Mouse (Mus musculus): ENCODE measurements around the gene Tex37.

Tex37 gene

DNA sequence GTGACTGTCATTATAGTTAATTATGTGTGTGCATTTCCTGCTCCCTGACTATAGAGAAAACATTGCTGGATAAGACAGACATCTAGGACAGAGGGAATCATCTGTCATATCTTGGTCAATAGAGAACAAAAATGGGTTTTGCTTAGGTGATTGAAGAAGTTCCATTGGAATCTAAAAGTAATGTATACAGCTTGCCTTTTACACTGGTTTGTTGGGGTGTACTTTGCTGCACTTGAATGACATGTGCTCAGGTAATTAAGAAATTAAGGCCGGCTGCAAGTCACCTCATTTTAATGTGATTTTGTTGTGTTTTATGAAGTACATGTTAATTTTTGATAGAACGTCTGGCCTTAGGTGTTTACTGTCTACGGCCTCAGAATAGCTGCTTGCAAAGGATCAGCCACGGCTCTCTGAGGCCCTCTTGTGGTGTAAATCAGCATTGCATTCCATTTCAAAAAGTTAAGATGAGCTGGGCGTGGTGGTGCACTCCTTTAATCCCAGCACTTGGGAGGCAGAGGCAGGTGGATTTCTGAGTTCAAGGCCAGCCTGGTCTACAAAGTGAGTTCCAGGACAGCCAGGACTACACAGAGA, 37.9 kb downstream of the Tex37 start:
- DNase-seq (ENCODE audit: low read depth, low spot score), result peak; percentile 54

DNA sequence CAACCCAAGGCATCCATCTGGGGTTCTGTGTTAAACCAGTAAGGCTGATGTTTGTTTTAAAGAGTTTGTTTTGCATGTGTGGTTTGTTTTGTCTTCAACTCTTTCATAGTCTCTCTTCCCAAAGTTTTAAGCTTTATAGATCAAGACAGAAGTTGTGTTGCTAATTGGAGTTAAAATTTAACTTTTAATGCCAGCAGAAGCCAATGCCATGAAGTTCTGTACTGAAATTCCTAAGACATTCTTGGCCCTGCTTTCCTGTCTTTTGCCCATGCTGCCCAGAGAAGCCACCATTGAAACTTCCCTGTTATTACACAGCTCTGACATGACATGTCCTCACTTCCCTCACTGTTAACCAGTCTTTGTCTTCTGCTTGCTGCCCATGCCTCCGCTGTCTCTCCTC, 43.7 kb downstream of the Tex37 start:
- no peak for DNase-seq (ENCODE audit: low read depth, low spot score)

DNA sequence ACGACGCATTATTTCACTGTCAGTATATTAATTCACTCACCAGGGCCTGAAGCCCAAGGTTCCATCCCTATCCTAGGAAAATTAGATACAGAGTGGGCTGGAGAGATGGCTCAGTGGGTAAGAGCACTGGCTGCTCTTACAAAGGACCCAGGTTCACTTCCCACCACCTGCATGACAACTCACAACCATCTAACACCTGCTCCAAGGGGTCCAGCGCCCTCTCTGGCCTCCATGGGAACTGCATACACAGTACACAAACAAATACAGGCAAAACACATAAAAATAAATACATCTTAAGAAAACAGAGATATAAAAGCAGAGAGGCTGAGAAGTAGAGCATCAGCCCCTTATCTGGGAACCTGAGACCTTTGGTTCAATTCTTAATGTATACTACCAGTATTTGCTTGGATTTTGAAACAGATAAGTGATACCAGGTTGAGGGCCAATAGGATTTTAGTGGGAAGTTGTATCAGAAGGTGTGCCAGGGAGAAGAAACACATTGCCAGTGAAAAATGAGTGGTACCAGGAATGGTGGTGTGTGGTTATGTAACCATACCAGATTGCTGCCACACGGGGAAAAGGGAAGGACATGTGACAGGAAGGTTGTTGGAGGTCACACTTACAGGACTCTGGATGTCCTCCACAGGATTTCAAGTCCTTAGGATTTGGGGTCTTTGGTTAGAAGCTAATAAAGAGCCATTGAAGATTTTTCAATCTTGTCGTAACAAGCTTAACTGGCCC, 44.5 kb downstream of the Tex37 start:
- DNase-seq (ENCODE audit: low read depth, low spot score), result no peak

DNA sequence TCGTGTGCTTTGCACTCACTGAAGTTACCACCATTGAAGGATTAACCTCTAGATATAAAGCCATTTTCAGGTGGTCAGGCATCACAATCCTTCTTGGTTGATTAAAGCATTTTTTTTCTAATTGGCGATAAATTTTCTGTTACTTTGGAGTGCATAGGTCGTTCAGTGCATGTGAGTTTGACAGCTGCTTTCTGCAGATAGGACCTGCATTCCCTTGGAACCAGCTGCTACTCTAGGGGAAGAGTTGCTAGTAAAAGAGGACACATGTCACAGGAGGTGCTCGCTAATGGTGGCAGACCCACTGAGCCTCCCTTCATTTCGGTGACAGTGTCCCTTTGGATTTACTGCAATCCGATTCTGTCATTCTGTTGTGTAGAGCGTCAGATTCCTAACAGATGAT, 46.2 kb downstream of the Tex37 start:
- DNase-seq (ENCODE audit: low read depth, low spot score), result no peak

DNA sequence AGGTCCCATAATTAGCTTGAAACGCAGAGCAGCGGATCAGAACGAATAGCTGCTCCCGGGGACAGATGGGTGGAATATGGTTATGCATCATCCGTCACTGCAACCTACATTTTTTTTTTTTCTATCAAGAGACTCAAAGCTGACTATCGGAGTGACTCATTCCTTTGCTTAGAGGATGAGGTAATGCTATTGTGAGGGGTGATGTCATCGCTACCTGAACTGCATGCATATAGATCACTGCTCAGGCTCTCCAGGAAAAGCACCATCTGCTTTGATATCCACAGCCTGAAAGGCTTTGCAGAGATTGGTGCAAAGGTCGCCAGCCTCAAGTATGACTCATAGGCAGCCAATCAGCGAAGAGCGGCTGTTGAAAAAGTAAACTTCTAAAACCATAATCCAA, 46.6 kb downstream of the Tex37 start:
- peak; percentile 7 for DNase-seq (ENCODE audit: low read depth, low spot score)

DNA sequence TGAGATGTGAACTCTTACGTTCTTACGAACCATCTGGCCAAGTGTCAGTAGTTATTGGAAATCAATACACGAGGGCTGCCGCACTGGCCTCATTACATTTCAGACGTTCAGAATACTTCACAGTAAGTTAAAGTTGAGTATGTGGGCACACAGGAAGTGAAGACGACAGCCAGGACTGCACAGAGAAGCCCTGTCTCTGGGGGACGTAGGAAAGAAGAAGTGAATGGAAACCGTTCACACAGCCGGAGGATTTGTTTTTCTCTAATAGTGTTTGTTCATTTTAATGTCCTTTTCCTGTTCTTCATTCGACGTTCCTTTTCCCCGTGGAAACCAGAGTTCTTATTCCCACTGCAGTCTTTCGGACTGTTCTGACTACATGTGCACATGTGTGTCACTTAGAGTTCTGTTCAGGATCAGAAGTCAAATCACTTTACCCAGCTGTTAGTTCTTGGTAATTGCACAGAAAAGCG, 47.2 kb downstream of the Tex37 start:
- DNase-seq (ENCODE audit: low read depth, low spot score), result no peak

DNA sequence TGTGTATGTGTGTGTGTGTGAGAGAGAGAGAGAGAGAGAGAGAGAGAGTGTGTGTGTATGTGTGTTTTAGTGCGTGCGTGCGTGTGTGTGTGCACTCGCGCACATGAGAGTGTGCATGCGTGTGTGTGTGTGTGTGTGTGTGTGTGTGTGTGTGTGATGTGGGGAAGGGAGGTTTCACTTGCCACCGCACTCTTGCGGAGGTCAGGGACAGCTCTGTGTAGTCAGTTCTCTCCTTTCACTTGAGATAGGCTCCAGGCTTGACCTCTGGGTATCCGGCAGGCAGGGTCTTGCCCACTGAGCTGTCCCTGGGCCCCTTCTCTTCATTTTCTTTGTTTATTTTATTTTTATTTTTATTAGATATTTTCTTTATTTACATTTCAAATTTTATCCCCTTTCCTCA, 51.4 kb downstream of the Tex37 start:
- no peak for DNase-seq (ENCODE audit: low read depth, low spot score)

DNA sequence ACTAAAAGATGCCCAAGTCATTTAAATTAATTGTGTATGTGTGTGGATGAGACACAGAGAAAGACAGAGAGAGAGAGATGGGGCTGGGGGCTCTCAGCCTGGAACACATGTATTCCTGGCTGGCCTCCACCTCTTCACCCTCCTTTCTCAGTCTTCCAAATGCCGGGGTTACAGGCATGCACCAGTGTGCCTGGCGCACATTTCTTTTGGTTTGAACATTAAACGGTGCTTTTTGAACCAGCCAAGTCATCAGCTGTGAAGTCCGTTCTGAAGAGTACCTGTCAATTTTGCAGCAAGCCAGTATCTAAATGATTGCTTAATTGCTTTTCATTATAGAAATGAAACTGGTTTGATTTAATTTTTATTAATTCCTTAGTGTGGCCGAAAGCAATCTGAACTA, 52.0 kb downstream of the Tex37 start:
- no peak for DNase-seq (ENCODE audit: low read depth, low spot score)

DNA sequence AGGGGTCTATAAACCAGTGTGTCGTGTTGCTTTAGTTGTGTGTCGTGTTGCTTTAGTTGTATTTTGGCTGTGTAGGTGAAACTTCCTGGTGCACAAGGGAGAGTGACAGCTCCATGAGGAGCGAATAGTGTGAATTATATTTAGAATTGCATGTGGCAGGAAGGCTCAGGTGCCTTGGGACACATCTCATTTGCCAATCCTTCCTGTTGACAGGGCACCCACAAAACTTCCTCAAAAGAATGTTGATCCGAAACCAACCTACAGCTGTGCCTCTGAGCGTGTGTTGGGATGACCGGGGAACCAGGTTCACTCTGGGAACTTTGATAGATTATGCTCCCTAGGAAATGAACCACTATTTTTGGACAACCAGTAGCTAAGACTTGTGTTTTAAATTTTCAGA, 54.4 kb downstream of the Tex37 start:
- DNase-seq (ENCODE audit: low read depth, low spot score), result no peak

Measured in embryo, embryonic 11.5 days (tissue).